Mouse (Mus musculus) adrenal gland, adult 8-10 months (tissue): ENCODE data around the gene Bex4. TPM values are rescaled to one million over a fixed set of nuclear protein-coding genes. Genes with fewer than 3 reads are reported as not detected.
"Not testable (repeated sequence)": the region's sequence is repeated elsewhere in the genome, so short reads cannot be mapped to it uniquely, and the experiment has no call there.

Experiments
- DNase-seq: peaks from one replicate; pipeline ENCODE4 v3.0.0; 2022
- total RNA-seq, 4 experiments: library from RNA; stranded (reverse); gene quantifications; 2 replicates each; pipeline ENCODE4 v1.2.4; 2022

Bex4 gene
- 1 to 10 TPM; 4.4 to 7.7 (median 5.5) TPM for total RNA-seq

GRCm38 (mm10) chrX:136138827-136139639 is at the start of gene Bex4:
Gene Bex4 (plus strand): TSS chrX:136138996.
- DNase-seq = not testable (repeated sequence)

GRCm38 (mm10) chrX:136092497-136093279 is 46.1 kb upstream of the Bex4 start:
- DNase-seq = no peak

- DNase-seq = no peak
Measured at GRCm38 (mm10) chrX:136094421-136094820, 44.4 kb upstream of the Bex4 start.

GRCm38 (mm10) chrX:136104046-136104723 is 34.6 kb upstream of the Bex4 start:
- DNase-seq = no peak

- DNase-seq = no peak
Measured at GRCm38 (mm10) chrX:136104724-136105088, 34.1 kb upstream of the Bex4 start.

- no peak for DNase-seq
Measured at GRCm38 (mm10) chrX:136107942-136108341, 30.9 kb upstream of the Bex4 start.

GRCm38 (mm10) chrX:136115015-136115414 is 23.8 kb upstream of the Bex4 start:
- no peak for DNase-seq

GRCm38 (mm10) chrX:136115419-136115961 is 23.3 kb upstream of the Bex4 start:
- DNase-seq = no peak

GRCm38 (mm10) chrX:136127038-136127743 is 11.6 kb upstream of the Bex4 start:
- no peak for DNase-seq

- DNase-seq = no peak
Measured at GRCm38 (mm10) chrX:136127744-136128064, 11.1 kb upstream of the Bex4 start.

GRCm38 (mm10) chrX:136135559-136135958 is 3.2 kb upstream of the Bex4 start:
- DNase-seq = no peak

GRCm38 (mm10) chrX:136139640-136140004 is 826 bp downstream of the Bex4 start:
- not testable (repeated sequence) for DNase-seq

- no peak for DNase-seq
Measured at GRCm38 (mm10) chrX:136141385-136141784, 2.6 kb downstream of the Bex4 start.

- no peak for DNase-seq
Measured at GRCm38 (mm10) chrX:136143711-136144110, 4.9 kb downstream of the Bex4 start.

- DNase-seq = no peak
Measured at GRCm38 (mm10) chrX:136144195-136144594, 5.4 kb downstream of the Bex4 start.

GRCm38 (mm10) chrX:136170625-136171024 is 31.8 kb downstream of the Bex4 start:
- DNase-seq = no peak

- DNase-seq = peak; percentile 51
Measured at GRCm38 (mm10) chrX:136171189-136172117, 32.7 kb downstream of the Bex4 start.

GRCm38 (mm10) chrX:136172118-136172551 is 33.3 kb downstream of the Bex4 start, which contains the start of gene Tceal8:
Gene Tceal8 (minus strand): TSS chrX:136172342.
- peak; percentile 76 for DNase-seq

- DNase-seq = no peak
Measured at GRCm38 (mm10) chrX:136172786-136173185, 34.0 kb downstream of the Bex4 start.

- DNase-seq = no peak
Measured at GRCm38 (mm10) chrX:136180897-136181553, 42.2 kb downstream of the Bex4 start.
